Mouse (Mus musculus): ENCODE measurements around the gene Cradd. TPM values are rescaled to one million over a fixed set of nuclear protein-coding genes. Genes with fewer than 3 reads are reported as not detected.

Cradd gene
- polyA plus RNA-seq, 1 experiment from 2014 or later = 13.0 TPM

- no peaks in the 10 kb centered on the region for H3K9me3 ChIP-seq (ENCODE audit: control insufficient read depth, low read depth, low read length)
- ATAC-seq (ENCODE audit: insufficient number of reproducible peaks, insufficient read depth, low FRiP score, low read depth) = no peak
- H3K36me3 ChIP-seq (ENCODE audit: control insufficient read depth, insufficient read depth, low read length) = no peaks in the 10 kb centered on the region
- H3K27me3 ChIP-seq (ENCODE audit: control insufficient read depth, insufficient read depth, low read length) = no peaks in the 10 kb centered on the region
- 59% methylated on average over 8 of the region's 8 CpGs for WGBS
- H3K4me3 ChIP-seq (ENCODE audit: low read depth, low read length) = no peak overlapping the region
- no peak overlapping the region for H3K27ac ChIP-seq (ENCODE audit: low read length)
- H3K9ac ChIP-seq (replicated peaks; ENCODE audit: low read depth, low read length) = no peak overlapping the region
- H3K4me1 ChIP-seq (ENCODE audit: control insufficient read depth, insufficient read depth, low read length) = peaks cover 9% of the 10 kb centered on the region; the same call in 1 of the 2 replicates
- no peak overlapping the region for H3K4me2 ChIP-seq (replicated peaks; ENCODE audit: low read depth, low read length)
Measured at GRCm38 (mm10) chr10:95197377-95197776, 126.6 kb downstream of the Cradd start.

DNA sequence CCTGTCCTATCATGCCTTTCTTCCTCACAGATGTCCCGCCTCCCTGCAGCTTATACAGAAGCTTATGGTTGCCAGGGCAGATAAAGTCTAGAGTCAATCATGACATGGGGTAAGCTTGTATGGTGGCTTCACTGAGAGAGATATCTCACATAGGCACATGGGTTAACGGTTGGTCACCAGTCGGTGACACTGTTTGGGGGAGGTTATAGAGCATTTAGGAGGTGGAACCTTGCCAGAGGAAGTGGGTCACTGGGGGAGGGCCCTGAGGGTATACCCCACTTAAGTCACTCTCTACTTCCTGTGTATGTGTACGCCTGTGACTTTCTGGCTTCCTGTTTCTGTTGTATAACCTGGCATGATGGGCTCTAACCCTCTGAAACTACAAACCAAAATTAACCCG, 128.2 kb downstream of the Cradd start:
- Histone ChIP-seq H3K9ac (replicated peaks; ENCODE audit: low read depth, low read length) (no peak overlapping the region), H3K27ac (ENCODE audit: low read length) (no peak overlapping the region), H3K4me2 (replicated peaks; ENCODE audit: low read depth, low read length) (no peak overlapping the region), H3K36me3 (ENCODE audit: control insufficient read depth, insufficient read depth, low read length) (no peaks in the 10 kb centered on the region), H3K9me3 (ENCODE audit: control insufficient read depth, low read depth, low read length) (no peaks in the 10 kb centered on the region), H3K4me3 (ENCODE audit: low read depth, low read length) (no peak overlapping the region), H3K4me1 (ENCODE audit: control insufficient read depth, insufficient read depth, low read length) (peaks cover 9% of the 10 kb centered on the region; the same call in 1 of the 2 replicates), H3K27me3 (ENCODE audit: control insufficient read depth, insufficient read depth, low read length) (no peaks in the 10 kb centered on the region)
- ATAC-seq (ENCODE audit: insufficient number of reproducible peaks, insufficient read depth, low FRiP score, low read depth) = no peak
- WGBS = 87% methylated on average over 5 of the region's 5 CpGs

- H3K9ac ChIP-seq (replicated peaks; ENCODE audit: low read depth, low read length) = no peak overlapping the region
- H3K9me3 ChIP-seq (ENCODE audit: control insufficient read depth, low read depth, low read length) = no peaks in the 10 kb centered on the region
- no peak overlapping the region for H3K27ac ChIP-seq (ENCODE audit: low read length)
- H3K4me3 ChIP-seq (ENCODE audit: low read depth, low read length) = no peak overlapping the region
- no peak overlapping the region for H3K4me2 ChIP-seq (replicated peaks; ENCODE audit: low read depth, low read length)
- ATAC-seq (ENCODE audit: insufficient number of reproducible peaks, insufficient read depth, low FRiP score, low read depth) = no peak
- H3K4me1 ChIP-seq (ENCODE audit: control insufficient read depth, insufficient read depth, low read length) = peaks cover 9% of the 10 kb centered on the region; the same call in 1 of the 2 replicates
- 95% methylated on average over 4 of the region's 4 CpGs for WGBS
- no peaks in the 10 kb centered on the region for H3K27me3 ChIP-seq (ENCODE audit: control insufficient read depth, insufficient read depth, low read length)
- H3K36me3 ChIP-seq (ENCODE audit: control insufficient read depth, insufficient read depth, low read length) = no peaks in the 10 kb centered on the region
Measured at GRCm38 (mm10) chr10:95194776-95195175, 129.2 kb downstream of the Cradd start.

- no peak overlapping the region for H3K9ac ChIP-seq (replicated peaks; ENCODE audit: low read depth, low read length)
- no peak overlapping the region for H3K4me3 ChIP-seq (ENCODE audit: low read depth, low read length)
- WGBS = 46% methylated on average over 11 of the region's 11 CpGs
- no peaks in the 10 kb centered on the region for H3K36me3 ChIP-seq (ENCODE audit: control insufficient read depth, insufficient read depth, low read length)
- H3K9me3 ChIP-seq (ENCODE audit: control insufficient read depth, low read depth, low read length) = no peaks in the 10 kb centered on the region
- H3K4me1 ChIP-seq (ENCODE audit: control insufficient read depth, insufficient read depth, low read length) = peaks cover 9% of the 10 kb centered on the region; the same call in 1 of the 2 replicates
- H3K27ac ChIP-seq (ENCODE audit: low read length) = no peak overlapping the region
- ATAC-seq (ENCODE audit: insufficient number of reproducible peaks, insufficient read depth, low FRiP score, low read depth) = no peak
- no peaks in the 10 kb centered on the region for H3K27me3 ChIP-seq (ENCODE audit: control insufficient read depth, insufficient read depth, low read length)
- H3K4me2 ChIP-seq (replicated peaks; ENCODE audit: low read depth, low read length) = no peak overlapping the region
Measured at GRCm38 (mm10) chr10:95193875-95194281, 130.1 kb downstream of the Cradd start.

DNA sequence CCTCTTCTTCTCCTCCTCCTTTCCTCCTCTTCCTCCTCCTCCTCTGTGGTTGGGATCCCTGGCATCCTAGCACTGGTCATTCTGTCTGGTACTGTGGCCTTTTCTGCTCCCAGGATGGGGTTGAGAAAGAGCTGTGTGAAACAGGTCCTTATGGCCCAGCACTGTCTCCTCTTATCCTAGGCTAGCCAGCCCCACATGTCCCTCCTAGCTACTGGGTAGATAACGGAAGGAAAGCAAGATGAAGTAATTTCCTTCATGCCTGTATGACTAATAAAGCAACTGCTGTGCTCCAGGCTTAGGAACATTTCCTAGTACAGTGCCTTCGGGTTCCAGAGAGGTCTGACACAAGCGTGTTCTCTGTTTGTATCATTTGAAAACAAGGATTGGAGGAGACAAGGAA, 132.1 kb downstream of the Cradd start:
- H3K27me3 ChIP-seq (ENCODE audit: control insufficient read depth, insufficient read depth, low read length) = no peaks in the 10 kb centered on the region
- no peak overlapping the region for H3K27ac ChIP-seq (ENCODE audit: low read length)
- no peaks in the 10 kb centered on the region for H3K9me3 ChIP-seq (ENCODE audit: control insufficient read depth, low read depth, low read length)
- WGBS = 62% methylated on average over 3 of the region's 3 CpGs
- H3K9ac ChIP-seq (replicated peaks; ENCODE audit: low read depth, low read length) = no peak overlapping the region
- ATAC-seq (ENCODE audit: insufficient number of reproducible peaks, insufficient read depth, low FRiP score, low read depth) = no peak
- H3K4me2 ChIP-seq (replicated peaks; ENCODE audit: low read depth, low read length) = no peak overlapping the region
- H3K4me3 ChIP-seq (ENCODE audit: low read depth, low read length) = no peak overlapping the region
- no peaks in the 10 kb centered on the region for H3K36me3 ChIP-seq (ENCODE audit: control insufficient read depth, insufficient read depth, low read length)
- H3K4me1 ChIP-seq (ENCODE audit: control insufficient read depth, insufficient read depth, low read length) = peaks cover 9% of the 10 kb centered on the region; the same call in 1 of the 2 replicates

- no peaks in the 10 kb centered on the region for H3K36me3 ChIP-seq (ENCODE audit: control insufficient read depth, insufficient read depth, low read length)
- H3K9ac ChIP-seq (replicated peaks; ENCODE audit: low read depth, low read length) = no peak overlapping the region
- no peak for ATAC-seq (ENCODE audit: insufficient number of reproducible peaks, insufficient read depth, low FRiP score, low read depth)
- peaks cover 9% of the 10 kb centered on the region; the same call in 1 of the 2 replicates for H3K4me1 ChIP-seq (ENCODE audit: control insufficient read depth, insufficient read depth, low read length)
- no peak overlapping the region for H3K27ac ChIP-seq (ENCODE audit: low read length)
- no peaks in the 10 kb centered on the region for H3K27me3 ChIP-seq (ENCODE audit: control insufficient read depth, insufficient read depth, low read length)
- H3K4me3 ChIP-seq (ENCODE audit: low read depth, low read length) = no peak overlapping the region
- H3K9me3 ChIP-seq (ENCODE audit: control insufficient read depth, low read depth, low read length) = no peaks in the 10 kb centered on the region
- WGBS = 90% methylated on average over 9 of the region's 9 CpGs
- no peak overlapping the region for H3K4me2 ChIP-seq (replicated peaks; ENCODE audit: low read depth, low read length)
Measured at GRCm38 (mm10) chr10:95191151-95191655, 132.7 kb downstream of the Cradd start.

GRCm38 (mm10) chr10:95189550-95190211, 134.3 kb downstream of the Cradd start:
- Histone ChIP-seq H3K9ac (replicated peaks; ENCODE audit: low read depth, low read length) (no peak overlapping the region), H3K9me3 (ENCODE audit: control insufficient read depth, low read depth, low read length) (no peaks in the 10 kb centered on the region), H3K27ac (ENCODE audit: low read length) (no peak overlapping the region), H3K4me3 (ENCODE audit: low read depth, low read length) (no peak overlapping the region), H3K27me3 (ENCODE audit: control insufficient read depth, insufficient read depth, low read length) (no peaks in the 10 kb centered on the region), H3K4me2 (replicated peaks; ENCODE audit: low read depth, low read length) (no peak overlapping the region), H3K36me3 (ENCODE audit: control insufficient read depth, insufficient read depth, low read length) (no peaks in the 10 kb centered on the region), H3K4me1 (ENCODE audit: control insufficient read depth, insufficient read depth, low read length) (peaks cover 9% of the 10 kb centered on the region; the same call in 1 of the 2 replicates)
- ATAC-seq (ENCODE audit: insufficient number of reproducible peaks, insufficient read depth, low FRiP score, low read depth) = no peak
- WGBS = 58% methylated on average over 16 of the region's 16 CpGs

GRCm38 (mm10) chr10:95184210-95184609, 139.7 kb downstream of the Cradd start:
- Histone ChIP-seq H3K4me1 (ENCODE audit: control insufficient read depth, insufficient read depth, low read length) (no peaks in the 10 kb centered on the region; the same call in 1 of the 2 replicates), H3K36me3 (ENCODE audit: control insufficient read depth, insufficient read depth, low read length) (no peaks in the 10 kb centered on the region), H3K4me2 (replicated peaks; ENCODE audit: low read depth, low read length) (no peak overlapping the region), H3K27me3 (ENCODE audit: control insufficient read depth, insufficient read depth, low read length) (no peaks in the 10 kb centered on the region), H3K4me3 (ENCODE audit: low read depth, low read length) (no peak overlapping the region), H3K9me3 (ENCODE audit: control insufficient read depth, low read depth, low read length) (no peaks in the 10 kb centered on the region), H3K9ac (replicated peaks; ENCODE audit: low read depth, low read length) (no peak overlapping the region), H3K27ac (ENCODE audit: low read length) (no peak overlapping the region)
- WGBS = 57% methylated on average over 5 of the region's 5 CpGs
- no peak for ATAC-seq (ENCODE audit: insufficient number of reproducible peaks, insufficient read depth, low FRiP score, low read depth)
